Mouse (Mus musculus) right cerebral cortex, postnatal 10 days (tissue): ENCODE results near the gene Mark3.
"Not testable (repeated sequence)": the region's sequence is repeated elsewhere in the genome, so short reads cannot be mapped to it uniquely, and the experiment has no call there.

Experiments
- DNase-seq, 2 experiments: peaks; one replicate each; pipeline ENCODE4 v3.0.0; 2021; ENCODE audit warnings: low spot score in 2 of 2

Mark3 gene

DNA sequence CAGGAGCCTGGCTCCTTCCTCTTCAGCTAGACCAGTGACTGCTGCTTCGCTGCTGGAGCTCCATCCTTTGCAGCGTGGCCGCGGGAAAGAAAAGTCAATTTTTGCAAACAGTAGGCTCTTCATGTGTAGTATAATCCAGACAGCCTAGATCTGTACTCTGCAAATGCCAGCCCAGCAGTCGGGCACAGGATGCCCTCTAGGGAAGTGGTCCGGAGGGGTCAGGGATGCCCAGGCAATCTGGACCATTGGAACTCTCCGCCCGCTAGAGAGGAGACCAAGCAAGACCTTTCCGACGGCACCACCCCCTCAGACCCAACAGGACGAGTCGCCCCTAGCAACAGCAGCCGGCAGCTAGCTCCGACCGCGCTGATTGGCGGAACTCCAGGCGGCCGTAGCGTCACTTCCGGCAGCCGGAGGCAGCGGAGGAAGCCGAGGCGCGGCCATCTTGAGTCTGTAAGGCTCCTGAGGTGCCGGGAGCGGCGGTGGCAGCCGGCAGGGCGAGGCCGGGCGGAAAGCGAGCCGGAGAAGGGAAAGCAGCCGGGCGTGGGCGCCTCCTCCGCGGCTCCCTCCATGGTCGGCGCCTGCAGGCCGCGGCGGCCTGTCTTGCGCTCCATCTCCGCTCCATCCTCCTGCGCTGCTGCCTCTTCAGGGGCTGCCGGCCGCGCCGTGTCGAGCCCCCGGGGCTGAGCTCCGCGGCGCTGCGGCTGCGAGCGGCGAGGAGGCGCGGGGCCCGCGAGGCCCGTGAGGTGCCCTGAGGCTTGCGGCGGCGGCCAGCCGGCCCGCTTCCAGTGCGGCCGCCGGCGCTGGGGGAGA is at the start of gene Mark3:
TSS of gene Mark3 (plus strand) at position 450 of the 813 bp plus-strand sequence.
- peak; percentile 98 to 99 for DNase-seq

DNA sequence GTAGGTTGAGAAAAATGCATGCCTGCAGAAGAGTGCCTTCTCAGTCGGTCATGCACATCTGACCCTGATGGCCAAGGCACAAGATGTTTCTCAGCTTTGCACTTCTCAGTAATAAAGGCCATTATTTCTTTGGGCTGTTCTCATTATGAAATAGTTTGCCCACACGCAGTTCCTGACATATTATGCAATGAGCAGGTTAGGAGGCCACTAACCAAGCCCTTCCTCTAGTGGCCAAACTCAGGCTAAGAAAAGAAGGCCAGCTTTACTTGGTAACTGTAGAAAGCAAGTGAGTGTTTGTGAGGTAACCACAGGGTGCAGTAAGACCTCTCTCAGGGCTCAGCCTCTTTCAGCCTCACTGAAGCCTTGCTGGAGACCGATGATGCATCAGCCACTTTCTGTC is 49.4 kb upstream of the Mark3 start:
- DNase-seq, result no peak

GRCm38 (mm10) chr12:111527643-111528281 is 46.6 kb upstream of the Mark3 start:
- peak; percentile 55 to 82 for DNase-seq

DNA sequence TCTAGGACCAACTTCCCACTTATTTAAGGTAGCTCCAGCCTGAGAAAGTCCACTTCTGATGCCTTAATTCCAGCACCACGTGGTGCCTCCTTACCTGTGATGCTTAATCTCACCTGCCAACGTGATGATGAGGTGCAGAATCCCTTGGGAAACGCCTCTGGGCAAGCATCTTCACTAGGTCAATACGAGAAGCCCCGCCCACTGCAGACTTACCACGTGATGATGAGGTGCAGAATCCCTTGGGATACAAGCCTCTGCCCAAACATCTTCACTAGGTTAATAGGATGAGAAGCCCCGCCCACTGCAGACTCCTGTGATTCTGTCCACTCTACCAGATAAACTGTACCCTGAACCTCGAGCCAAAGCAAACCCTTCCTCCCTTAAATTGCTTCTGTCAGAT is 45.1 kb upstream of the Mark3 start:
- DNase-seq, result no peak

- no peak for DNase-seq
Observed at GRCm38 (mm10) chr12:111533096-111533794, 41.1 kb upstream of the Mark3 start.

DNA sequence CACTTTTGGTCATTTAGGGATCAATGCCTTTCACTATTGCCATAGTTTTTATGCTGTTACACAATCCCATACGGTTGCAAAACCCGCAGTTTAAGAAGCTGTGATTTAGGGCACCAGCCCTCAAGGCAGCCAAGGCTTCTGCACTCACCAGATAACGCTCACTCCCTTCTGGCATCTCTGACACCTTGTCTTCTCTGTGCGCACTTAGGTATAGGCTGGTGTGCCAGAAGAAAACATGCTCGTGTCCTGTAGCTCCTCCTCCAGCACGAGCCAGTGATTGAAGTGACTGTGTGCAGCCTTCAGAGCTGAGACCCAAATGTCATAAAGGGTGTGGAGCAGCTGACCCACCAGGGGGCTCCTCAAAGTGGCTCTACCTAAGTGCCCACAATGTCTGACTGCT is 39.0 kb upstream of the Mark3 start:
- no peak for DNase-seq

DNA sequence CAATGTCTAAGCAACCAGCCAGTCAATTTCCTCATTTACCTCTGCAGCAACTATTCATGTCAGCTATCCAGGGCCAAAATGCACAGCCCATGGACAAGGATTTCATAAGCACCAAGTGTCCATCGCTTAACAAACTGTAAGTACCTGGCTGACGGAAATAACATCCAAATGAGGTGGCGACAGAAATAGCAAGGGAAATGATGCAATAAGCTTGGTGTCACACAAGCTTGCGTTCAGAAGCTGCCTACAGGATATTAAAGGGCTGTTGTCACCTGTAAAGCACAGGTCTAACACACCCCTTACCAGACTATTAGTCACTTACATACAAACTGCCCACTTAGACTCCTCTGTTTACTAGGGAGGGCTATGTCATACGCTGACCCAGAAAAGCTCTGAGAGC is 38.6 kb upstream of the Mark3 start:
- DNase-seq, result no peak

- DNase-seq, result no peak
Observed at GRCm38 (mm10) chr12:111536746-111537145, 37.6 kb upstream of the Mark3 start.

DNA sequence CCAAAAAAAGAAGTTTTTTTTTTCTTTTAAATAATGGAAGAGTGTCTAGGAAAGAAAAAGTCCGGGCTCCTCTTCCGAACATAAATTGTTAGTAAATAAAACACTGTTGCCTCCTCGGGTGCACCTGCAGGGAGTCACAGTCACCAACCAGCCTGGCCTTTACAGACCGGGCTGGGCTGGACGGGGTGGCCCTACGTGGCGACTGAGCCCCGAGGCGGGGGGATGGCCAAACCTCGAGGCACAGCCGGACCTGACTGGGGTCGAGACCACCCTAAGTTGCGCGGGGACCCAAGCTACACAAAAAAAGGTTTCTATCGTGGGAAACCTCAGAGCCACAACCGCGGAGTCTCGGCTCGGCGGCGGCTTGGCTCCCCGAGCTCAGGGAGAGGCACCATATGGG is 37.0 kb upstream of the Mark3 start:
- DNase-seq, result peak in 1 of 2 experiments; percentile 49

GRCm38 (mm10) chr12:111537796-111538291 is 36.5 kb upstream of the Mark3 start, which contains the start of gene Eif5:
Gene Eif5, plus strand, starts transcription at chr12:111538016.
- peak; percentile 99 to 100 for DNase-seq

DNA sequence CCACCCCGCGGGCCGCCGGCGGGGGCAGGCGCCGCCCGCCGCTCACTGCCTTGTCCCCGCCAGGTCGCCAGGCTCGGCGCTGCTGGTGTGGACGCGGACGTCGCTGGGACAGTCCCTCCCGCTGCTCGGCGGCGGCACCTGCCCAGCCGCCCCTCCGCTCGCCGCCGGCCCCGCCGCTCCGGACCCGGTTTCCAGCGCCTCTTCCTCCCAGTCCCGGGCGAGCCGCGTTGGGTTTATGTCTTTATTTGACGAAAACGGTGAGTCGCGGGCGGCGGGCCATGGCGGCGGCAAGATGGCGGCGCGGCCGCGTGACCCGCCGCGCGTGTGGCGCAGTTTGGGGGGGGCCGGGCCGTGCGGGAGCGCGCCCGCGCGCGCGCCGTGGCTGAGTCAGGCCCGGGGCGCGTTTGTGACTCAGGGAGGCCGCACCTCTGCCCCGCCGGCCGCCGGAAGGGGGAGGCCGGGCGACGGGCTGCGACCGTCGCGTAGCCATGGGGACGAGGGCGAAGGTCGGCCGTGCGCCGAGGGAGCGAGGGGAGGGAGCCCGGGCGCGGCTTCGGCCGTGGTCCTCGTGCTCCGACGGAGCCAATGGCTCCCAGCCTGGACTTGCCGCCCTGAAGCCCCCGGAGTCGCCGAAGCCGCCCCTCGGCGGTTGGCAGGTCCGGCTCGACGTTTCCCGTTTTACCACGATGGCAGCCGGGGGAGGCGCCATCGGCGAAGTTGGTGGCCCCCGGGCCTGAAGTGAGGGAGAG is 35.9 kb upstream of the Mark3 start:
- DNase-seq, result peak; percentile 81 to 82

DNA sequence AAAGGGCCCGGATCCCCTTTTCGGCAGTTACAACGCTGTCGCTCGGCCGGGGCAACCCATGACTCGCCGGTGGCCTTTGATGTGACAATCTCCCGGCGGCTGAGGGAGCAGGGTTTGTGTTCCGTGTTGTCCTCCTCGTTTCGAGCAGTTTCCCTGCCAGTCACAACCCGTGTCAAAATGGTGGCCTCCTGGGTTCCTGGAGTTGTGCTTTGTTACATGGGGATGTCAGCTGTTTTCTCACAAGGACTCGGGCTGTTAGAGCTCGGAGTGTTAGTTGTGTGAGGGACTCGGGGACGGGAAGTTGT is 35.3 kb upstream of the Mark3 start:
- DNase-seq, result no peak

- no peak for DNase-seq
Observed at GRCm38 (mm10) chr12:111547070-111547469, 27.3 kb upstream of the Mark3 start.

DNA sequence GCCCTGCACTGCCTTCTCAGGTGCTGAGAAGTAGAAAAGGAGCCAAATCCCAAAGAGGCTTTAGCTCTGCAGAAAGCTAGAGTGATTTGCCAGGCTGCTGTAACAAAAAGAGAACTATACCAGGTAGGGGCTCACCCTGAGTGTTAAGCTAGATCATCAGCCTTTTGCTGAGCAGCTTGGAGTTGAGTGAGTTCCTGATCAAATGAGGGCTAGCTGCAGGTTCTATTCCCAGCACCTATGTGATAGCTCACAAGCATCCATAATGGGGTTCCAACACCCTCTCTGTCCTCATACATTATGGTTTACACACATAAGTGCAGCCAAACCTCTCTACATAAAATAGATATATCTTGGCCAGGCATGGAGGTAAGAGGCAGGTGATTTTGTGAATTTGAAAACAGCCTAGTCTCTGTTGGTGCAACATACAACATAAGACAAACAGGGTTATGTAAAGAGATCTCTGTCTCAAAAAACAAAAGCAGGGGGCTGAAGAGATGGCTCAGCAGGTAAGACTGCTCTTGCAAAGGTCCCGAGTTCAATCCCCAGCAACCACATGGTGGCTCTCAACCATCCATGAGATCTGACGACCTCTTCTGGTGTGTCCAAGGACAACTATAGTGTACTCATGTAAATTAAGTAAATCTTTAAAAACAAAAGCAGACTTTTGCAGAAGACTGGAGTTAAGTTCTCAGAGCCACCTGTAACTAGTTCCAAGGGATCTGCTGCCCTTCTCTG is 25.6 kb upstream of the Mark3 start:
- DNase-seq, result no peak

DNA sequence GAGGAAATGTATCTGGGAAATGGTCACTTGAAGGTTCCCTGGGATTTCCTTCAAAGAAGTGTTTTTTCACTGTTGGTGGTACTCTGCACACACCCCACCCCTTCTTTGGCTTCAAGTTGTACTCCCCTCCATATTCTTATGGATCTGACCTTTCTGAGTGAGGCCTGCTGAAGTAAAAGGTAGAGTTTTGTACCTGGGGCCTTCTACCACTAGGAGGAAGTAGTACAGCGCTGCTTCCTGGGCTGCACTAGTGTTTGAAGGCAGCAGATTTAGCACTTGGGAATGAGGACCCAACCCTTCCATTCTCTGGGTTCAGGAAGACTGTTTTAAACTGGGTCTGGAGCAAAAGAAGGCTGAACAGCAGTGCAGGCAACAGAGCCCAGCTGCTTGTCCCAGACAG is 23.6 kb upstream of the Mark3 start:
- no peak for DNase-seq

GRCm38 (mm10) chr12:111552342-111552741 is 22.0 kb upstream of the Mark3 start:
- no peak for DNase-seq

- DNase-seq, result no peak
Observed at GRCm38 (mm10) chr12:111555357-111555756, 19.0 kb upstream of the Mark3 start.

DNA sequence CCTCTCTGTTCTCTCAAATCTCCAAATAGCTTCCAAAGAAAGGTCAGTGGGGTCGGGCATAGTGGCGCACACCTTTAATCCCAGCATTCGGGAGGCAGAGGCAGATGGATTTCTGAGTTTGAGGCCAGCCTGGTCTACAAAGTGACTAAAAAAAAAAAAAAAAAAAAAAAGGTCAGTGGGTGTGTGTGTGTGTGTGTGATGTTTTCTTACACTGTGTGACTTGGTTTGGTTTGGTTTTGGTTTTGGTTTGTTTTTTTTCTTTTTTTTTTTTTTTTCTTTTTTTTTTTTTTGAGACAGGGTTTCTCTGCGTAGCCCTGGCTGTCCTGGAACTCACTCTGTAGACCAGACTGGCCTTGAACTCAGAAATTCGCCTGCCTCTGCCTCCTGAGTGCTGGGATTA is 18.4 kb upstream of the Mark3 start:
- not testable (repeated sequence) for DNase-seq

- peak in 1 of 2 experiments; percentile 31 for DNase-seq
Observed at GRCm38 (mm10) chr12:111557538-111557937, 16.8 kb upstream of the Mark3 start.

- no peak for DNase-seq
Observed at GRCm38 (mm10) chr12:111558655-111559054, 15.7 kb upstream of the Mark3 start.

GRCm38 (mm10) chr12:111559647-111560258 is 14.6 kb upstream of the Mark3 start:
- DNase-seq, result peak; percentile 79 to 88
